Mouse (Mus musculus) right cerebral cortex, postnatal 36 days (tissue): Measurements from ENCODE around the gene Mpdz.

Experiments
- DNase-seq, 2 experiments: peaks; one replicate each; pipeline ENCODE4 v3.0.0; 2022; ENCODE audit warnings: low spot score in 2 of 2, mixed read lengths in 1 of 2

Mpdz gene

GRCm38 (mm10) chr4:81283081-81283480 is 159.5 kb downstream of the Mpdz start:
- no peak for DNase-seq

DNA sequence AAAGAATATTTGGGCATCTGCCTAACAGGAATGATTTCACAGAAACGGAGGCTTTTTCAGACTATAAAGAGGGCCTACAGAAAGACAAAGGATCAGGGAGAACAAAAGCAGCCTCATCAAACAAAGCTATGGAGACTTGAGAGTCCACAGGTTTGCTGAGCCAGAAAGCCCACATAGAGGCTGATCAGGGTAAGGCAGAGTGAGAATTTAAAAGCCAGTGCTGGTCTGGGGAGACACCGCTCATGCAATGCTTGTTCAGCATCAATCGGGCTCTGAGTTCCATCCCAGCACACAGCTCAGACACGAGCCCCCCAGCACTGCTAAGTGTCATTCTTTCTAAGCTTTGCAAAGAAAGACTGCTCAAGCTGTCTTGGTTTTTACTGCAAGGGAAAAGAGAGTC is 162.5 kb downstream of the Mpdz start:
- no peak for DNase-seq

- DNase-seq = no peak
Measured at GRCm38 (mm10) chr4:81279451-81279850, 163.2 kb downstream of the Mpdz start.

GRCm38 (mm10) chr4:81275957-81276715 is 166.5 kb downstream of the Mpdz start:
- no peak for DNase-seq

- no peak for DNase-seq
Measured at GRCm38 (mm10) chr4:81273067-81273466, 169.5 kb downstream of the Mpdz start.

DNA sequence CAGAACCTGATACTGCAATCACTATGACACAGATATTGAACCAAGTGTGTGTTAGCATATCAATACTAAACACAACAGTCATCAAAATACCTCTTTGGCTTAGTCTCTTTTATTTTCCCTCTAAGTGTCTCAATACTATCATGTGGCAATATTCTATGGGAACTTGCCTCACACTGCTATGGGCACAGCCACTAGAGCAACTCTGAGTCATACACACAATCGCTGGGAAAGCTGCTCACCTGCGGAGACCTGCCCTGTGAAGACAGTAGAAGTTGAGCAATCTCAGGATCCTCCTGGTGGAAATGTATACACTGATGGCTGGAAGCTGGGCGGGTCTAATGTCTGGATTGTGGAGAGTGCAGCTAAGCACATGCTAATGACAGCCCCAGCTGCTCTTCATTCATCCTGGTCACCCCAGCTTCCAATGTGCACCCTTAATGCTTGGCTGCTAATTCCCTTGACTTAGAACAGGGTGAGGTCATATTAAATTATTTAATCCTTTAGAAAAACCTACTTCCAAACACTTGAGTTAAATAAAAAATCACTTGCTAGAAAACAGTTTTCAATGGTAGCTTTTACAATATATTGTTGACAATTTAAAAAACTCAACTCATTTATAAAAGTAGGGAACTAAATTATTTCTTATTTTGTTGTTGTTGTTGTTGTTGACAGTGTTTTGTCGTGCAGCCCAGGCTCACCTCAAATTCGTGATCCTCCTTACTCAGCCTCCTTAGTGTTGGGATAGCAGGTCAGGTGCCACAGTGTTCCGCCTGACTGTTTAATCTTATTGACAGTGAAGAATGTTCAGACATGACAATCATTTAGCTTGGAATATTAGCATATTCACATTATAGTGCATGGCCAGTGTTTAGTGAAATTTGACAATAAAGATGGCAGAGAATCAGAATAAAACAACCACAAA is 189.5 kb downstream of the Mpdz start:
- no peak for DNase-seq

GRCm38 (mm10) chr4:81252334-81252733 is 190.3 kb downstream of the Mpdz start:
- DNase-seq = no peak

DNA sequence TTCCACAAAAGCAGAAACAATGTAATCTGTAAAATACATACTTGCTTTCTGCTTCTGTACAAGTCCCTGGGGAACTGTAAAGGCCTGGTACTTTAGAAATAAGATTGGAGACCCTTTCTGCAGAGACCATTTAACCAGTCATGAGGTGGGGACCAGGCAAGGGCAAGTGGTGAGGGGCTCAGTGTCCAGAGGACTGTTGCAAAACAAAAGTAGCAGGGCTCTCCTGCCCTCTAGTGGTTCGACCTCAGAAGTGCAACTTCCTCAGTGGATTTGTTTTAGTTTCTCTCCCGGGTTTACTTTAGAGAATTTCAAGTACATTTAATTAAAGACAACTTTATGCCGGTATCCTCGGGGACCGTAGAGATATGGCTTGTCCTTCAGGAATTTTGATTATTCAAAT is 190.7 kb downstream of the Mpdz start:
- DNase-seq = peak; percentile 31 to 32

GRCm38 (mm10) chr4:81249245-81249644 is 193.4 kb downstream of the Mpdz start:
- no peak for DNase-seq

DNA sequence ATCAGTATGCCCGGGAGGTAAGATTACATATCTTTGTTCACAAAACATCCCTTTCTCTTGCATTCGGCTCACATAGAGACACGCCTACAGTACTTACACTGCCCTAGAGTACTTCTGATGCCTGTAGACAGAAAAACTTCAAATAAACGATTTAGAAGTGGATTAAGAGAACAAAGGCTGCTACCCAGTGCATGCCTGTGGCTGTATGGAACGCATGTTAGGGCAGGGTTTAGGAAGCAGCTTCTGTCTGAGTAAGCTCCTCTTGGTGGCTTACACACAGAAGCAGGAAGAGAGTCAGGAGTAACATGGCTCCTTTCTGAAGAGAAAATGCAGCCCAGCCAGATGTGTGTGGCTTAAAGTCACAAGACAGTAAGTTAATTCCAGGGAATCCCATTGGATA is 206.4 kb downstream of the Mpdz start:
- DNase-seq = no peak
